ENCODE assay signal across 11 mouse cellular contexts in genomic region chr3:34692394-34692745, GRCm38 (mm10). TPM values are rescaled to one million over a fixed set of nuclear protein-coding genes. Genes with fewer than 3 reads are reported as not detected.
DNase-seq lines count a peak whose midpoint lies in the region; ATAC-seq and TF ChIP-seq lines count a peak whose summit lies in the region.
"Had no signal": no experiment of that assay in that cellular context is flagged by ENCODE, and none has a peak within 500 bp of the region (broad histone marks: within the 10 kb centered on the region; RNA-seq: fewer than 3 reads in every experiment).

No protein-coding gene starts in this region.

- H3K27me3 ChIP-seq in heart, embryonic 11.5 days (ENCODE audit: control insufficient read depth, insufficient read depth, low read length) = 0 out of 2 replicates have a peak, but pooled peaks cover 2% of the 10 kb centered on the region
- H3K27me3 ChIP-seq in limb, embryonic 14.5 days (ENCODE audit: control insufficient read depth, insufficient read depth, low read length) = no peaks in the 10 kb centered on the region
- no peaks in the 10 kb centered on the region for H3K27me3 ChIP-seq in stomach, postnatal 0 days (ENCODE audit: control insufficient read depth, insufficient read depth, low read length)

- no peak for TF ChIP-seq CTCF in stomach, postnatal 0 days (IDR thresholded peaks at IDR 0.05; ENCODE audit: low read depth)

- H3K4me3 ChIP-seq in heart, embryonic 11.5 days (ENCODE audit: low read depth, low read length) = peak overlapping the region; percentile 41
- peak overlapping the region; percentile 32 for H3K4me3 ChIP-seq in limb, embryonic 14.5 days (replicated peaks; ENCODE audit: low read length)
- H3K4me3 ChIP-seq in stomach, postnatal 0 days (ENCODE audit: low read depth, low read length) = peak overlapping the region; percentile 4; the same call in 1 of the 2 replicates

- H3K9ac ChIP-seq in heart, embryonic 11.5 days (ENCODE audit: low read depth, low read length) = peak overlapping the region; percentile 64
- H3K9ac ChIP-seq in limb, embryonic 14.5 days (ENCODE audit: low read depth, low read length, severe bottlenecking) = peak overlapping the region; percentile 47
- H3K9ac ChIP-seq in stomach, postnatal 0 days (ENCODE audit: low read length) = peak overlapping the region; percentile 31; the same call in 1 of the 2 replicates

- H3K4me1 ChIP-seq in heart, embryonic 11.5 days (ENCODE audit: control insufficient read depth, insufficient read depth, low read length) = no peaks in the 10 kb centered on the region
- peaks cover 7% of the 10 kb centered on the region for H3K4me1 ChIP-seq in limb, embryonic 14.5 days (ENCODE audit: control insufficient read depth, insufficient read depth, low read length)
- H3K4me1 ChIP-seq in stomach, postnatal 0 days (replicated peaks; ENCODE audit: control insufficient read depth, insufficient read depth) = no peaks in the 10 kb centered on the region; the same call in 1 of the 2 replicates

- no peak for TF ChIP-seq POLR2A in limb, embryonic 14.5 days (IDR thresholded peaks at IDR 0.05; ENCODE audit: borderline replicate concordance, extremely low read depth, insufficient read depth, insufficient read length)

- DNase-seq in heart, adult 18-20 months = no peak
- peak; percentile 12 for DNase-seq in right cerebral cortex, postnatal 4 days
- DNase-seq in right cerebral cortex, postnatal 25 days = no peak
- DNase-seq in limb, embryonic 14.5 days (ENCODE audit: low spot score) = no peak
- DNase-seq in stomach, postnatal 0 days (ENCODE audit: low spot score) = no peak
- no peak for DNase-seq in cerebellum, adult 9-11 months
- DNase-seq: lung, postnatal 14 days; right cerebral cortex, adult 18-20 months had no signal

- WGBS in heart, embryonic 11.5 days (ENCODE audit: insufficient replicate concordance) = 13% methylated on average over 15 of the region's 15 CpGs
- WGBS in limb, embryonic 14.5 days = 18% methylated on average over 15 of the region's 15 CpGs
- 34% methylated on average over 15 of the region's 15 CpGs for WGBS in stomach, postnatal 0 days

- no peaks in the 10 kb centered on the region for H3K36me3 ChIP-seq in heart, embryonic 11.5 days (ENCODE audit: control insufficient read depth, insufficient read depth, low read length)
- H3K36me3 ChIP-seq in limb, embryonic 14.5 days (ENCODE audit: control insufficient read depth, insufficient read depth, low read length) = no peaks in the 10 kb centered on the region
- no peaks in the 10 kb centered on the region for H3K36me3 ChIP-seq in stomach, postnatal 0 days (ENCODE audit: control insufficient read depth, insufficient read depth, low read length)

- H3K4me2 ChIP-seq in heart, embryonic 11.5 days = peak overlapping the region; percentile 79
- H3K4me2 ChIP-seq in limb, embryonic 14.5 days (replicated peaks; ENCODE audit: low read depth, low read length, severe bottlenecking) = peak overlapping the region; percentile 61
- peak overlapping the region; percentile 47 for H3K4me2 ChIP-seq in stomach, postnatal 0 days (replicated peaks; ENCODE audit: low read depth)

- no peaks in the 10 kb centered on the region for H3K9me3 ChIP-seq in heart, embryonic 11.5 days (replicated peaks; ENCODE audit: control insufficient read depth, low read length)
- H3K9me3 ChIP-seq in limb, embryonic 14.5 days (ENCODE audit: control insufficient read depth, low read length) = no peaks in the 10 kb centered on the region
- H3K9me3 ChIP-seq in stomach, postnatal 0 days (ENCODE audit: control insufficient read depth, low read length) = no peaks in the 10 kb centered on the region

- TF ChIP-seq EP300 in stomach, postnatal 0 days (optimal IDR thresholded peaks at IDR 0.05) = no peak

- ATAC-seq in heart, embryonic 11.5 days (replicated peaks; ENCODE audit: insufficient number of reproducible peaks, low FRiP score, low TSS enrichment) = no peak
- no peak for ATAC-seq in limb, embryonic 14.5 days (ENCODE audit: low FRiP score, low read depth)
- ATAC-seq in stomach, postnatal 0 days (ENCODE audit: low FRiP score, low TSS enrichment) = no peak
- ATAC-seq in cerebellum, adult (ENCODE audit: insufficient number of reproducible peaks, low FRiP score, low TSS enrichment) = no peak
- ATAC-seq: inflammation-experienced regulatory T-cells, adult 6 months had no signal

- no peak overlapping the region for H3K27ac ChIP-seq in heart, embryonic 11.5 days (ENCODE audit: low read depth, low read length)
- no peak overlapping the region for H3K27ac ChIP-seq in limb, embryonic 14.5 days (replicated peaks; ENCODE audit: low read depth, low read length)
- H3K27ac ChIP-seq in stomach, postnatal 0 days (replicated peaks) = no peak overlapping the region

RNA-seq across cellular contexts. Expression of gene Sox2, which starts 42.2 kb away (rescaled TPM):
- 0.14 and 0.31 TPM in 2 replicates for polyA plus RNA-seq in heart, embryonic 11.5 days (2014; fragmentation: Nextera tagmentation; extraction: Ambion mirVana)
- total RNA-seq in heart, adult 18-20 months (2021) = under 1 TPM in 1 of 2 experiments, not detected in 1; 0.67 TPM
- 1.3 TPM in 2 replicates for polyA plus RNA-seq in limb, embryonic 14.5 days (2012; rRNA removed)
- 0.21 and 0.35 TPM in 2 replicates for polyA plus RNA-seq in limb, embryonic 14.5 days (2014; fragmentation: Nextera tagmentation; extraction: Ambion mirVana)
- polyA plus RNA-seq in stomach, postnatal 0 days (2015; fragmentation: Nextera tagmentation; extraction: Ambion mirVana) = 11.6 and 14.7 TPM in 2 replicates
- polyA plus RNA-seq: inflammation-experienced regulatory T-cells, adult 6 months had no signal
